Mouse (Mus musculus): Measurements from ENCODE around the gene Cuedc1.

The Cuedc1 gene

GRCm38 (mm10) chr11:88098021-88098729 is at the start of gene Cuedc1:
Gene Cuedc1 (plus strand): TSS chr11:88098058.
- DNase-seq (ENCODE audit: low read depth in 1 of 2, low spot score in 2 of 2) = no peak

DNA sequence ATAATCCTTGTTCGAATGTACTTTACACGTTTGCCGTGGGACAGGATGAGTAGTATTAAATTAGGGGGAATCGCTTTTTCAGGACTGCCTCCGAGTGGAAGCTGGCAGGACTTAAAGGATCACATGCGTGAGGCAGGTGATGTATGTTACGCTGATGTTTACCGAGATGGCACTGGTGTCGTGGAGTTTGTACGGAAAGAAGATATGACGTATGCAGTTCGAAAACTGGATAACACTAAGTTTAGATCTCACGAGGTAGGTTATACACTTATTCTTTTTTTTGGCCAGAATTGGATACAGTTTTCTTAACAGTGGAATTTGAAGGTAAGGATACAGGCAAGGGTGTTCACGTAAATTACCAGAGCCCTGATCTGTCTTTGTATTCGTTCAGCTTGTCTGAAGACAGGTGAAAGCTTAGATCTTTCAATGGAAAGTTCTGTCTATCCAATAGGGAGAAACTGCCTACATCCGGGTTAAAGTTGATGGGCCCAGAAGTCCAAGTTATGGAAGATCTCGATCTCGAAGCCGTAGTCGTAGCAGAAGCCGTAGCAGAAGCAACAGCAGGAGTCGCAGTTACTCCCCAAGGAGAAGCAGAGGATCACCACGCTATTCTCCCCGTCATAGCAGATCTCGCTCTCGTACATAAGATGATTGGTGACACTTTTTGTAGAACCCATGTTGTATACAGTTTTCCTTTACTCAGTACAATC is 48.7 kb upstream of the Cuedc1 start:
- DNase-seq (ENCODE audit: low read depth in 1 of 2, low spot score in 2 of 2) = no peak

GRCm38 (mm10) chr11:88049732-88050131 is 48.1 kb upstream of the Cuedc1 start:
- no peak for DNase-seq (ENCODE audit: low read depth in 1 of 2, low spot score in 2 of 2)

DNA sequence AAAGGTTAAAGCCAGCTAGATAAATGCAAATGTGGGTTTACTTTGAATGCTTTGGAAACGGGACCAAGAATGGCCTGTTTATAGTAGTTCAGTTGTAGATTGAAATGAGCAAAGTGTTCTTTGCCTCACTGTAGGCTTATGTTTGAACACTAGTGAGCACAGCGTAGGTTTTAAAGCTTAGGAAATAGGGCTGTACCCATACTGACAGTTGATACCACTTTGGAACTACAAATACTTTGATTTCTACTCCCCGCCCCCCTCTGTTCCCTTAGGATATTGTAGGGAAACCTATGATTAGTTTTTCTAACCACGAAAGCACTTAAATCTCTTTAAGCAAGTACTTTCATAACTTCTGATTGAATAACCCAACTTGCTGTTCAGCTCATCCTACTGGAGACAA is 45.2 kb upstream of the Cuedc1 start:
- no peak for DNase-seq (ENCODE audit: low read depth in 1 of 2, low spot score in 2 of 2)

GRCm38 (mm10) chr11:88053821-88054220 is 44.0 kb upstream of the Cuedc1 start:
- no peak for DNase-seq (ENCODE audit: low read depth in 1 of 2, low spot score in 2 of 2)

- DNase-seq (ENCODE audit: low read depth in 1 of 2, low spot score in 2 of 2) = no peak
Measured at GRCm38 (mm10) chr11:88054589-88054988, 43.3 kb upstream of the Cuedc1 start.

DNA sequence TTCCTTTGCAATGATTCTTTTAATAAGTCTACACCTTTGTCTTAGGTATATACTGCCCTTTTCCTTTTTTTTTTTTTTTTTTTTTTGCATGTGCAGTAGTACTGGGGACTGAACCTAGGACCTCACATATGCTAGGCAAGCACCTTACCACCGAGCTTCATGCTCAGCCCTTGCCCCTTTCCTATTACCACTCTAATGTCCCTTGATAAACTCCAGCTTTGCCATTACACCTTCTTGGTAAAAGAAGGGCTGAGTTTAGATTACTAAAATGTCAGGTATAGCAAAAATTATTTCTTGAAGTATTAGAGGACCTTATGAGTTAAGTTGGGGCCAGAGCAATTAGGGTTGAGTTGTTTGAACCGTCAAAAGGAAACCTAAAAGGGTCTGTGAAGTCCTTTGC is 42.1 kb upstream of the Cuedc1 start:
- no peak for DNase-seq (ENCODE audit: low read depth in 1 of 2, low spot score in 2 of 2)

- DNase-seq (ENCODE audit: low read depth in 1 of 2, low spot score in 2 of 2) = no peak
Measured at GRCm38 (mm10) chr11:88057788-88058187, 40.1 kb upstream of the Cuedc1 start.

DNA sequence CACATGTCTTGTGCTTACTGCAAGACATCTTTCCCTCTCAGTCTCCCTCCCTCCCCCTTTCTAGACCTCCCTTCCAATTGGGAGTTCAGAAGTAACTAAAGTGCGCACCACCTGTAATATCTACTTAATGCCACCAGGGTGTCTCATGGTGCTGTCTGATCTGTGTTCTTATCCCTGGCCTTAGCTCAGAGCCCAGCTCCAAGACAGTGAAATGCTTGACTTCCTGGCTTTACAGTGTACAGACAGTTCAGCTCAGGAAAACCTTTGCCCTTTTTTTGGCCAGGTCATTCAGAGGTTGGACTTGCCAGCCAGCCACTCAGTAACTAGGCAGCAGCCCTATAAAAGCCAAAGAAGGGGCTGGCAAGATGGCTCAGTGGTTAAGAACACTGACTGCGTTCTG is 38.7 kb upstream of the Cuedc1 start:
- DNase-seq (ENCODE audit: low read depth in 1 of 2, low spot score in 2 of 2) = no peak

DNA sequence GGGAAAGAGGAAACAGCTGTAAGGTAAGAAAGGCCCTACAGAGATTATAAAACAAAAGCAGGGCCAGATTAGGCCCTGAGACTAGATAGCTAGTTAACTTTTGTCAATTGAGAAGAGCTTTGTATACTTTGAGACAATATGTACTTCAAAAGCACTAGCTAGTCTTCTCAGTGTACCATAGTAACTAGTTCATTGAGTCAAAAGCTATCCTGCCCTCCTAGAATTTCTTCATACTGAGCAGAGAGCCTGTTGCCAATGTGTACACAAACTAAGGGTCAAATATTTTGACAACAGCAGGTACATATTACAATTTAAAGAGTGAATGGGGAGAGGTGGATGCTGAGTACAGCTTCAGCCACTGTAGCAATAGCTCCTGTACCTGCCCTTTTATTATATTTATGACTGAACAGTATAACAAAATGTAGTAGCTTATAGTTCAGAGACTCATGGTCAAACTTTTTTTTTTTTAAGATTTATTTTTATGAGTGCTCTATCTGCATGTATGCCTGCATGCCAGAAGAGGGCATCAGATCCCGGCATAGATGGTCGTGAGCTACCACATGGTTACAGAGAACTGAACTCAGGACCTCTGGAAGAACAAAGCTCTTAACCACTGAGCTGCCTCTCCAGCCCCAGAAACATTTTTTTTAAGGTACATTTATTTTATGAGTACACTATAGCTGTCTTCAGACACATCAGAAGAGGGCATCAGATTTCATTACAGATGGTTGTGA is 35.8 kb upstream of the Cuedc1 start:
- no peak for DNase-seq (ENCODE audit: low read depth in 1 of 2, low spot score in 2 of 2)

- no peak for DNase-seq (ENCODE audit: low read depth in 1 of 2, low spot score in 2 of 2)
Measured at GRCm38 (mm10) chr11:88065732-88066131, 32.1 kb upstream of the Cuedc1 start.

DNA sequence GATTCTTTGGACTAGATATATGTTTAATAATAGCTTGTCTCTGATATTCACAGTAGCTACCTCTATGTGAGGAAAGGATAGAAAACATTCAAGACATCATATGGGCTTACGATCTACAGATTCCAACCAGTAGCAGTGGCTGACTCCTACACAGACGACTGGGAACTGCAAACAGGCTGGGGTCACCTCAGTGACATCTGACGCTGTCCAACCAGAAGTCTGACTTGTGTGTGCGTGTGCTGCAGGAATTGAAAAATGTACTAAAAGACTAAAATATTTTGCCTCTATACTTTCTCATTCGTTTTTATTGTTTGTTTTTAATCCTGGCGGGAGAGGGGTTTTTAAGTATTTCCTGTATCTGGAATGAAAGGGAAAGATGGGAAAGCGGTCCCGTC is 30.7 kb upstream of the Cuedc1 start:
- no peak for DNase-seq (ENCODE audit: low read depth in 1 of 2, low spot score in 2 of 2)

DNA sequence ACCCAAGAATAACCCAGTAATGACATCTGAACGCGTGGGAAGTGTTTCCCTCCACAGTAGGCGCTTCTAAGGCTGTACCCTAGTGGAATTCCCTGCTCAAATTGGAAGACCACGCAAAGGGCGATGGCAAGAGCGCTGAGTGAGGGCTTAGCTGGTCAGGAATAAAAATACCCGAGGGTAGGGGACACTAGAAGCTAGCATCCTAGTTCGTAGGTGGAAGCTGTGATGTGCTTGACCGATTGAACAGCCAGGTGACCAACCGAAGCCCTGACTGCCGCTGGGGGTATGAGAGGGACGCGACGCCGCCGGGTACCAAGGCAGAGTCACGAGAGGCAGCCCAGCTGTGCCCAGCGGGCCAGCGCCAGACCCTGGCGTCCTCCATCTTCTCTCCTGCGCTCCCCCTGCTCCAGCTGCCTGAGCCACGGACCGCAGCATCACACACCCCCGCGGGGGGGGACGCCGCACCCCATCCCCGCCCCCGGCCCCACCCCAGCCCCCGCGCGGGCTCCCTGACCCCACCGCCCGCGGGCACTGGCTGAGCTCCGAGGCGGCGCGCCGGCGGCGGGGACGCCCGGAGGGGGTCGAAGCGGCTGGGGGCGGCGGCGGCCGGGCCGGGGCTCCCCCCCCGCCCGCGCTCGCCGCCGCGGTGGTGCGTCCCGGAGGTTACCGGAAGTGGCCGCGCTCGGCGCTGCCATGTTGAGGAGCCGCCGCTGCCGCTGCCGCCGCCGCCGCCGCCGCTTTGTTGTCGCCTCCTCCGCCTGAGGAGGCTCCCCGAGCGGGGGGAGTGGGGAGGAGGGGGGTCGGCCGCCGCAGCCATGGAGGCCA is 30.1 kb upstream of the Cuedc1 start, which contains the start of gene Vezf1:
Gene Vezf1 (plus strand): TSS at position 694 of the 825 bp plus-strand sequence.
- peak in 1 of 2 experiments; percentile 60 for DNase-seq (ENCODE audit: low read depth in 1 of 2, low spot score in 2 of 2)

- peak in 1 of 2 experiments; percentile 40 for DNase-seq (ENCODE audit: low read depth in 1 of 2, low spot score in 2 of 2)
Measured at GRCm38 (mm10) chr11:88068411-88069245, 29.2 kb upstream of the Cuedc1 start.

DNA sequence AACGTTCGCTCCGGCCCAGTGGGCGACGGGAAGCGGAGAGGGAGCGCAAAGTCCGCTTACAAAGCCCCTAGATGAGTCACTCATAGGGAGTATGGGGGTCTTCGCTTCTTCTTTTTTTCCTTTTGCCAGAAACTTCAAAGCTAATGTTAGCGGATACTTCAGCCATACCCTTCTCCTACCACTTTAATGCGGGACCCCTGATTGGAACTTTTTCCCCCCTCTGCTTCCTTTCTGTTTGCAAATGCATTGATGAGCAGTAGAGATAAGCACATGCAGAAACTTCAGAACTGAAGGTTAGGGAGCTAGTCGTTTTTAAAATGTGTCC is 28.6 kb upstream of the Cuedc1 start:
- DNase-seq (ENCODE audit: low read depth in 1 of 2, low spot score in 2 of 2) = no peak

GRCm38 (mm10) chr11:88070392-88070791 is 27.5 kb upstream of the Cuedc1 start:
- DNase-seq (ENCODE audit: low read depth in 1 of 2, low spot score in 2 of 2) = no peak

DNA sequence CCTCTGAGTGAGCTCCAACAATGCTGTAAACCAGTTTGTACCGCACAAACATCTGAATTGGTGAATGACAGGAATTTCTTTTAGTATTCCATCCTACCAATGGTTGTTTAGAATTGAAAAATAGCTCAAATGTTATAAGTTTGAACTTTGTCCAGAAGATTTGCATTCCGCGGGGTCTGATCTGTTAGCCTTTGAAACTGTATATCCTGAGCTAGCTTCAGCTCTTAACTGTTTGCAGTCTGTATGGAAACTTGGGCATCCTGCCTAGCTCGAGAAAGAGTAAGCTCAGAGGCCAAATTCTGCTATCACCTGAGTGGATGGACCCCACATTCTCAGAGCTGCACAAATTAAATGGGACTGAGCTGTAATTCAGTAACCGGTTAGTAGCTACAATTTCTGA is 26.7 kb upstream of the Cuedc1 start:
- no peak for DNase-seq (ENCODE audit: low read depth in 1 of 2, low spot score in 2 of 2)

- DNase-seq (ENCODE audit: low read depth in 1 of 2, low spot score in 2 of 2) = no peak
Measured at GRCm38 (mm10) chr11:88073343-88073875, 24.4 kb upstream of the Cuedc1 start.

DNA sequence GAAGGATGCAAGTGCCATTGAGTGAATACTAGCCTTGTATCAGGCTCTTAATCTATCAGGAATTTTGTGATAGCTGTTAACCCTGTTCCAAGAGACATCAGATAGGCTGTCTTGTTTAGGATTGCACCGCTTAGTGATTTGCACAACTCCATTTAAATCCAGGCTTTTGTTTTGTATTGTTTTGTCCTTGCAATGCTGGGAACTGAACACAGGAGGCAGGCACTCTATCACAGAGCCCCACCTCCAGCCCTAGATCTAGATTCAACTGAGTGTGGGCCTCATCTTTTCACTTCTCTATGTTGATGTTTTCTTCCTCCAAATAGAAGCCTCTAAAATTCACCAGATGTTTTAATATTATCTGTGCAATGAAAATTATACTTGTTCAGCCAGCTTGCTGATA is 22.2 kb upstream of the Cuedc1 start:
- no peak for DNase-seq (ENCODE audit: low read depth in 1 of 2, low spot score in 2 of 2)

- no peak for DNase-seq (ENCODE audit: low read depth in 1 of 2, low spot score in 2 of 2)
Measured at GRCm38 (mm10) chr11:88076394-88076793, 21.5 kb upstream of the Cuedc1 start.
